Mouse (Mus musculus) adrenal gland (tissue): Measurements from ENCODE around the gene Lim2.
"Not testable (repeated sequence)": the region's sequence is repeated elsewhere in the genome, so short reads cannot be mapped to it uniquely, and the experiment has no call there.

ENCODE experiments used
- intact Hi-C: fragments of 180-260 bp; cut with DNase I; formaldehyde crosslinking; loops from one replicate; pipeline ENCODE4 v1.15.1; 2025
- long read RNA-seq, 2 experiments: library from polyadenylated mRNA; unstranded; transcript quantifications; one replicate each; pipeline ENCODE4 v2.0.0; 2020; ENCODE audit warnings: borderline replicate concordance in 1 of 2; ENCODE audit not compliant: insufficient replicate concordance in 1 of 2

The Lim2 gene
- long read RNA-seq, experiment 1 = 0 reads
- long read RNA-seq, experiment 2 = 0 reads

DNA sequence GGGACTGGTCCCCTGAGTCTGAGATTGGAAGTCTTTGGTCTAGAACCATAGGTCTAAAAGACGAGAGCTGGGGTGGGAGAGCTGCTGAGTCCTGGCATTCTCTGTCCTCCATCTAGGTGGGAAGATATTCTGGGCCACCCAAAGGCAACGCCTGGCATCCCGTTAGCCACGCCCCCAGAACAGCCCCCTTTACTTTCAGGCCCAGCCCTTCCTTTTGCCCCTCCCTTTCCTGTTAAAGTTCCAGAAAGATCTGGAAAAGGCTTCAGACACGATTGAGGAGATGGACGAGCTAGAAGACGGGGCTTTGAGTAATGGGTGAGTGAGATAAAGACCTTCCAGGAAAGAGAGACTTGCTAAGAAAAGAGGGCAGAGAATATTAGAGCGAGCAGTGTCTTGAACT, at the start of gene Lim2:
TSS of gene Lim2 (plus strand) at position 265 of the 400 bp plus-strand sequence.
- intact Hi-C loops = no loop called here

DNA sequence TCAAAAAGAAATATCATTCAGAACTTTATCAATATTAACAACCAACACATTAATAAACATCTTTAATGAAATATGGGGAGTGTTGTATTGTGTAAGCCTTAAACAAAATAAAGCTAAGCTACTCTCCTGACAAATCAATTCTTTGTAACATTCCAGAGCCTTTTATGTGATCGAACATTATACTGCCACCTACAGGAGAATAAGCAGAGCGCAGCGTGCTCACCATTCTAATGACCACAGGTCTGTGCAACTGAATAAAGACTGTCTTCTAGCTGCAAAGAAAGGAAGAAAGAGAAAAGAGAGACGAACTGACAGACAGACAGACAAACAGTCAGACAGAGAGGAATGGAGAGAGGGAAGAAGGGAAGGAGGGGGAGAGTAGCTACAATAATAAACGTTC, 49.2 kb upstream of the Lim2 start:
- intact Hi-C loops = loop anchor here (2.0 kb wide), 1 partner anchor 95 kb away; no protein-coding TSS in a partner anchor

DNA sequence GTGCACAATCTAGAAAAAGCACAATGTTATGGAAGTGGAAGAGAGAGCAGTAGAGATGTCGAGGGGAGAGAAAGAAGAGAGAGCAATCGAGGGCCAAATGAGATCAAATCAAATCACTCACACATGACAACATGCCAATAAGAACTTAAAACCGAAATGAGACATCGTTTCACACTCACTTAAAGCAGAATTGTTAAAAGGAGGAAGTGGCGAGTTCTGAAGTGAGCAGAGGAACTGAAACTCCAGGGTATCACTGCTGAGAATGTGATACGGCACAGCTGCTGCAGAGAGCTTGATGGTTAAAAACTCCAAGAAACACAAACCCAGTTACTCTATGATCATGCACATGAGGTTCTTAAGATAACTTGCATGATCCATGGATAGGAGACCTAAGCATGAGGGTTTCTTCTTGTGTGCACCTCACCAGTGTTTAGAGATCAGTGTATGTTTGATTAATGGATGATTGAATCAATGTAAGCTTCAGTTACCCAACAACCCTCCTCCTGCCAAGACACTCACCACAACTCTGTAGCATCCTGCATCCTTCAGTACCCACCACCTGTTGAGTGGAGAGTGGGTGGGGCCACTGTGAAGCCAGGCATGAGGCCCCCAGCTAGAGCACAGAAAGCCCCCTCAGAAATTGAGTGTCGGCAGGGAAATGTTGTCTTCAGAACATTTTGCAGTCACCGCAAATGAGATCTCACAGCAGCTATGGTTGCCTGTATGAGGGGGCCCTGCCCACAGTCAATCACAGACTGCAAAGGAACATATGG, 34.9 kb upstream of the Lim2 start:
- intact Hi-C loops = no loop called here

DNA sequence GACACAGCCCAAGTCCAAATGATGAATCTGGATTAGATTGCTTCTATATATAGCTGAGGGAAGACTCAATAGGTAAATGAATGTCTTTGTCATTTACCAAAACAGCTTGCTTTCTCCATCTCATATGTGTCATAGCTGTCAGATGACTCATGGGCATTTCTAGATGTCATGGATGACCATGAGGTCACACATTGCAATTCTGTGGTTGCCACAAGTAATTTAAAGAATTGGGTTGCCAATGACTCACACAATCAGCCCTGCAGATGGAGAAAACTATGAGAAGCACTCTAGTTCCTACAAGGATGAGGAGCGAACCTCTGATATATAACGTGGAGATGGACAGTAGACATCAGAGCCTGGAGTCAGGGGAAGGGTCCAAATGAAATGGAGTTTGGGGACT, 28.0 kb upstream of the Lim2 start:
- intact Hi-C loops = no loop called here

DNA sequence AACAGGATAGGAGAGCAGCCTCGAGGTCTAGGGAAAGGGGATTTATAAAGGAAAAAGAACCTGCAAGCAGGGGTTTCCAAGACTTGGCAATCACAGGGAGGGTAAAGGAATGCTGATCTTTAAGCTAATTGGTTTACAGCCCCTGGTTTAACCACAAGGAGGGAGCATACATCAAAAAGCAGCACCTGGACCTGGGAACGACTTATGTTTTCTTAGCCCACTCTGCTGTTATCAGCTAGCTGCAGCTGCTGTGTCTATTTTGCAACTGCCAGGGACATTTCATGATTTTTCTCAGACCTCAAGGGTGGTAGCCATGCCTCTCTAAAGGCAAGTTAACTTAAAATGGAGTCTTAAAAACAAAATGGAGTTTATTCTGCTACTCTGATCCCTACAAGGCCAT, 24.8 kb upstream of the Lim2 start:
- intact Hi-C loops = no loop called here

DNA sequence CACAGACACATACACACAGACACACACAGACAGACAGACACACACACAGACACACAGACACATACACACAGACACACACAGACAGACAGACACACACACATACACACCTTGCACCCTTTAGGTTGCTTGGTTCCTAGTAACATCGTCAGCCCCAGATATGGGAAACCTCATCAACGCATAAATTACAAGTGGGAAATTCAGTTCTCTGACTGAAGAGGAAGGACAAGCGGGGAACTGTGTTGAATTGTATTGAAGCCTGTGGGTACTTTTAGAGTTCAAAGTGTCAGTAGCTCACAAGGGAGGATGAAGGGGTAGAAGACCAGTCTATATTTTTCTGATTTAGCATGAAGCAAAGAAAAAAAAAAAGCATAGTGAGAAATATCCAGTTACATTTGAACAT, 19.9 kb upstream of the Lim2 start:
- intact Hi-C loops = no loop called here

DNA sequence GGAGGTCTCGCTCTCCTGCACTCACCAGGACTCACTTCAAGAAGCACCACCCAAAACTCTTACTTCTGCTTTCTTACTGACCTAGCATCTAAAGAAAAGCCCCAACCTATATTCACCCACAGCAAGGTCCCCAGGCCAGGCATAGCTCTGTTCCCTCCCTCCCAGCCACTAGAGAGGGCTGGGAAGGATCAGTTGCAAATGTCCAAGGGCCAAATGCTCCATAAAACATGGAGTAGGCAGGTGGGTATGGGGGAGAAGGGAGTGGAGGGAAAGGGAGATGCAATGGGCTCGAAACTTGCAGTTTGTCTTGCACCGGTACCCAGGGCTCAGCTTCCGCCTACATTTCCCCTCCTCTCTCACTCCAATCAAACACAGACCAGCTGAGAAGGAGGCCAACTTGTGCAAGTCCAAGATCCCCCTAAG, 19.3 kb upstream of the Lim2 start, which contains the start of gene Siglecg:
TSS of gene Siglecg (plus strand) at position 74 of the 423 bp plus-strand sequence.
- intact Hi-C loops = no loop called here

DNA sequence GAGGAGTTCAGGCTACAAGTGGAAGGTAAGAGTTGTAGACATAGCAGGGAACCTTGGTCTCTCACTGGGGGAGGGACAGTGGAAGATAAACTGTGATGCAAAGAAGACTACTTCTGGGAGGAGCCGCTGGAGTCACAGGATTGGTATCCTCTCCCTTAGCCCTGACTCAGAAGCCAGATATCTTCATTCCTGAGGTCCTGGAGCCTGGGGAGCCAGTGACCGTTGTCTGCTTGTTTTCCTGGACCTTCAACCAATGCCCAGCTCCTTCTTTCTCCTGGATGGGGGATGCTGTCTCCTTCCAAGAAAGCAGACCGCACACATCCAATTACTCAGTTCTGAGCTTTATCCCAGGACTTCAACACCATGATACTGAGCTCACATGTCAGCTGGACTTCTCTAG, 18.4 kb upstream of the Lim2 start:
- intact Hi-C loops = no loop called here

DNA sequence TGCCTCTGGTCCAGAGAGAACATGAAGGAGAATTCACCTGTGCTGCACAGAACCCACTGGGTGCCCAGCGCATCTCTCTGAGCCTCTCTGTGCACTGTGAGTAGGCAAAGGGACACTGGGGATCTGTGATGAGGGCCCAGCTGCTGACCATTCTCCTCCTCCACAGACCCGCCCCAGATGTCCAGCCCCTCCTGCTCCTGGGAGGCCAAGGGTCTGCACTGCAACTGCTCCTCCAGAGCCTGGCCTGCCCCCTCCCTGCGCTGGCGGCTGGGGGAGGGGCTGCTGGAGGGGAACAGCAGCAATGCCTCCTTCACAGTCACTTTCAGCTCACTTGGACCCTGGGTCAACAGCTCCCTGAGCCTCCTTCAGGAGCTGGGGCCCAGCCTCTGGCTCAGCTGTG, 15.7 kb upstream of the Lim2 start:
- intact Hi-C loops = not testable (repeated sequence)

DNA sequence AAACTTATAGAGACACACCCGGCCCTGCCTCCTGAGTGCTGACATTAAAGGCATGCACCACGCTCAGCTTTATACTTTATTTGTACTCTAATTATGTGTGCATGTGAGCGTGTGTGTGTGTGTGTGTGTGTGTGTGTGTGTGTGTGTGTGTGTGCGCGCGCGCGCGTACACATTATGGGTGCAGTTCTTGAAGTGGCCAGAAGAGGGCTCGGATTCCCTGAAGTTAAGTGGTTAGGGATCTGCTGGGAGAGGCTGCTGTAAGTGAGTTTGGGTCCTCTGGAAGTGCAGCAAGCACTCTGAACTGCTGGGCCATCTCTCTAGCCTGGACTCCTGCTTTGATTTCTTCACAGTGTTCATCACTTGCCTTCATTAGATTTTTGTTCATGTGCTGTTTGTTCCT, 10.2 kb upstream of the Lim2 start:
- intact Hi-C loops = no loop called here

DNA sequence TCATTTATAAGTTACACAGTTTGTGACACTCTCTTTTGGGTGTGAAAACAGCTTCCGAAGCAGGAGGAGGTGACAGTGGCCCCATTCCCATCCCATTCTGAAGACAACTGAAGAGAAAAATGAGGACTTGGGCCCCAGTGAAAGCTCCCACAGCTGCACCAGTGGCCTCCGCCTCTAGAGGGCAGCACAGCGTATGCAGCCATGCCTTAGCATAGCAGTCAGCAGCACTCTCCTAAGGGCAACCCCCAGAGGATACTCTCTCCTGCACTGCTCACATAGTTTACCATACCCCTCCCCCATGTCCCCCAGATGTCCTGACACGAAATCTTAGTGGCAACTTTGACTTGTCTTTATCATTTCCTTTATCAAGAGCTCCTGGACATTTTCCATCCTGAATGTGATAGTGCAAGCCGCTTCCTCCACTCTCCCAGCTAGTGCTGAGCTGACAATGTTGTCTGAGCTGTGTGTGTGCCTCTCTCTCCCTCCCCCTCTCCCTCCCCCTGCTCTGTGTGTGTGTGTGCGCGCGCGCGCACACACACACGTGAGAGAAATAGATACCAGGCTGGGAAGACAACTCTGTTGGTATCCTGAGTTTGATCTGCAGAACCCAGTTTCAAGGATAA, 4.4 kb upstream of the Lim2 start:
- intact Hi-C loops = loop anchor here (2.0 kb wide), 1 partner anchor 44 kb away; no protein-coding TSS in a partner anchor

DNA sequence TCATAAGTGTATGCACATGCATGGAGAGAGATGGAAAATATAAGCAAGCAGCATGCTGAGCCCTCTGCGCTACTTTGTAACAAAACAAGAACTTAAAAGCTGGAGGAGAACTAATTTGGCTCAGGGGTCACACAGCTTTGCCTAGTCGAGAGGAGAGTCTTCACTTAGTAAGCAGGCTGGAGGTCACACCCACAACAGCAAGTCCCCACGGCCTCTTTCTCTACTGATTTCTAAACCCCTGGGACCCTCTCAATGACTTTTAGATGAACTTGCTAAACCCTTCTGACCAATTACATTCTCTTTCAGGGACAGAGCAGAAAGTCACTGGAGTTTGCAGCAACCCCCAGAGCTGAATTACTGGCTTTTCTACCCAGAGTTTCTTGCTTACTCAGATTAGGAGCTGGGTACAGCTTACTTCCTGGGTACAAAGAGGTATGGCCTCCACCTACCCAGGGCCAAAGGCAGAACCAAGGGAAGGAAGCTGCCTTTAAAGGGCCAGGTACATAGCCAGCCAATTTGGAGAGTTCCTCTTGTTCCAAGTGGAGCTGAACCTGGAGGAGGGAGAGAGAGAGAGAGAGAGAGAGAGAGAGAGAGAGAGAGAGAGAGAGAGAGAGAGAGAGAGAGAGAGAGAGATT, 3.4 kb upstream of the Lim2 start:
- intact Hi-C loops = loop anchor here (2.0 kb wide), 1 partner anchor 43 kb away; no protein-coding TSS in a partner anchor

DNA sequence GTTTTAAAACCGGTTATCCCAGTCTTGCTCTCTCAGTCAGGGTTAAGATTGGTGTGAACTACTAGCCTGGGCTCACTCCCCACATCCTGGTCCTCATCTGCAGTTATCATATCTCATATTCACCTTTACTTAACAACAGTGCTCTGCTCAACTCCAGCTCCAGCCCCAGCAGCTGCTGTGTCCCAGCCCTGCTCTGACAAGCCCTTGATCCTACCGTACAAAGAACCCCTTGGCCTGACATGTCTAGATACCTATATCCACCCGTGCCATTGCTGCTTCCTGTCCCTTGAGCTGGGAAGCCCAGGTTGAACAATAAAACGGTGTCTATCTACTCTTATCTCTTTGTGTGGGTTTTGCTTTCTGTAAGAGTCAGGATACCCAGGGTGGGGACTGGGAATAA, 2.0 kb downstream of the Lim2 start:
- intact Hi-C loops = no loop called here

DNA sequence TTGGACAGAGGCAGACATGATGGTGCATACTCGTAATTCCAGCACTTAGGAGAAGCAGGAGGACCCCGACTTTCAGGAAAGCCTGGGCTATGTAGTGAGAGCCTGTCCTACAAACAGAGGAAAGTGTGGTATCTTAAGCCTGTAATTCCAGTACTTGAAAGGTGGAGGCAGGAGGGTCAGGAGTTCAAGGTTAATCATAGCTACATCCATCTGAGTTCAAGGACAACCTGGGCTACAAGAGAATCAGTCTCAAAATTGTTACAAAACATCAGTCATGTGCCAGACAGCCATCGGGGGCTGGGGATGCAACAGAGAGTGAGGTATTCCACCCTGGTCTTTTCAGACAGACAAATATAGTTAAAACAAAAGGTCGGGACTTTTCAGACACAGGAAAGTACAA, 5.4 kb downstream of the Lim2 start:
- intact Hi-C loops = no loop called here

DNA sequence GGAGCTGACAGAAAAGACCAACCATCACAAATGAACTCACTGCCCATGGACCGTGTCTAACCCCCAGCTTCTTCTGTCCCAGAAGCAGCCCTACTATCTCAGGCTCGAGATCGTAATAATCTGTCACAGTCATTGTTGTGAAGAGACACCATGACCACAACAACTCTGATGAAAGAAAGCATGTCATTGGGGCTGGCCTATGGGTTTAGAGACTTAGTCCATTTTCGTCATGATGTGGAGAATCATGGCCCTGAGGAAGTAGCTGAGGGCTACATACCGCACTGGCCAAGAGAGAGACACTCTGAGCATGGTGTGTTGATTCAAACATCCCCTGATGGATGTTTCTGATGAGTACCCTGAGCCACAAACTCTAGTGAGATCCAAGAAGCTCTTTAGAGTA, 7.2 kb downstream of the Lim2 start:
- intact Hi-C loops = no loop called here

DNA sequence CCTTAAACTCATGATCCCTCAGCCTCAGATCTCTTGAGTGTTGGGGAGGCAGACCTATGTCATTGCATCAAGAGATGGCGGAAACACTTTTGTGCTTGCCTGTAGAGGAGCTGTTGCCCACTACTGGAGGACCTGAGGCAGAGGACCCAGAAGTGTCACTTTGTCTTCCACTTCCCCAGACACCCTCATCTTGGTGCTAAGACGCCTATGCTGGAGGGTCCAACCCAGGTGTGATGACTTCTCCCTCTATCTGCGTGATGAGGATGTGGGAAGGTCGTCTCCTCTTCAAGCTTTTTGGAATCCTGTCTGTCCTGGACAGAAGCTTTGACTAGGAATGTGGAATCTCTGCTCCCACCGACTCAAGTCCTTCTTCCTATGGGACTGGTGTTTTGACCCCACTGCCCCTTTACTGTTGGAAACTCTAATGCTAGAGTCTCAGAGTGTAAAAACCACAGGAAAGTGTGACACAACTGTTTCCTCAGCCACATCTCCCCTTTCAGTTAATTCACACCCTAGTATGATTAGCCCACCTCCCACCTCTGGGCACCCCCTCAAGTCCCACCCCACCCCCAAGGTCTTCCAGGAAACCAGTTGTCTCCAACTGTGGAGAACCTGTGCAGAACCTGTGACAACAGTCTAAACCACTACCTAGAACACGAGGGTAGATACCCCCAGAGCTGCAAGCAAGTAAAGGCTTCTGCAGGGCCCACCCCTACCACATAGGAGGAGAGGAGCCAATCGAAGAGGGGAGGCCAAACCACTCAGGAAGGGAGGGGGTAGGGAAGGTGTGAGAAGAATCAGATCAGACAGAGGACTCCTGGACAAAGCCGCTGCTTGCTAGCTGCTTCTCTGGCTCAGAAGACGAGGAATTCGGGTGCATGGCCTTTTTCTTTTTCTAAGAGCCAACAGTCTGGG, 9.1 kb downstream of the Lim2 start, which contains the start of gene Nkg7:
TSS of gene Nkg7 (plus strand) at position 733 of the 915 bp plus-strand sequence.
- intact Hi-C loops = no loop called here

DNA sequence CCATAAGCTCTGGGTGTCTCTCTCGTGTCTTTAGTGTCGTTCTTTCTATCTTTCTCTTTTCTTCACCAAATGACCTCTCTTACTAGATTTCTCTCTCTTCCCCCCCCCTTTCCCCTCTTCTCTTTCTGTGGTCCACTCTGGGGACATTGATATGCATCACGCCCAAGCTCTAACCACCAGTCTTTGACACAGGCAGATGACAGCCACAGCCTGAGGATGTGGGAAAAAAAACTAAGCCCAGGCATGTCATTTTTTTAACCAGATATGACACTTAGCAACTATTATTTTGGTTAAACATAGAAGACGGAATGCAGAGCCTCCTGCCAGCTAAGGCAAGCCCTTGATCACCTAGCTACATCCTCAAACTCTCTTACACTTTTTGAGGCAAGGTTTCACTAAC, 11.1 kb downstream of the Lim2 start:
- intact Hi-C loops = no loop called here

DNA sequence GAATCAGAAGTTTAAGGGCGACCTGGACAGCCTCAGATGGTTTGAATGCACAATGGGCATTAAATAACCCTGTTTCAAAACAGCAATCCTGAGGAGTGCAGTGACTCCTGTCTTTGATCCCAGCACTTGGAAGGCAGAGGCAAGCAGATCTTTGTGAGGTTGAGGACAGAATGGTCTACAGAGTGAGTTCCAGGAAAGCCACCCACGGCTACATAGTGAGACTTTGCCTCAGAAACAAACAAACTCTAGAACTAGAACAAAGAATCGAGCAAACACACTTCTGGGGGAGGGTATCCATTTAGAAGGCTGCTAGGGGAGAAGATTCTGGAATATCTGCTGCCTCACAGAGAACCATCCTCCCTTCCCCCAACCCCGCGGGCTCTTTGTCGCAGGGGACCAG, 13.0 kb downstream of the Lim2 start, which contains the start of gene Cldnd2:
TSS of gene Cldnd2 (plus strand) at position 301 of the 400 bp plus-strand sequence.
- intact Hi-C loops = loop anchor here (5.0 to 10.0 kb wide), 2 partner anchors 136 to 137 kb away; partner anchors contain the start of gene Zfp719

DNA sequence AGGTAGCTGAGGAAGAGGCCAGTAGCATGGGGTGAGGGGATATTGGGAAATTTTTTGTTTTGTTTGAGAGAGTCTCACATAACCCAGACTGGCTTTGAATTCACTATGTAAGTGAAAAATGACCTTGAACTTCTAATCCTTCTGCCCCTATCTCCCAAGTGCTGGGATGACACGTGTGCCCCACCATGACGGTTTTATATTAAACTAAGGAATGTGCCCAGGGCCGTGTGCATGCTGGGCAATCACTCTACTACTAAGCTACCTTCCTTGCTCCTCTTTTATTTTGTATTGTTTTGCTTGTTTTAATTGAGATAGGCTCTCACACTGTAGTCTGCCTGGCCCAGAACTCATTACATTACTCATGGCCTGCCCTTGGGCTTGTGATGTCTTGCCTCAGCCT, 13.6 kb downstream of the Lim2 start:
- intact Hi-C loops = loop anchor here (5.0 to 10.0 kb wide), 2 partner anchors 136 kb away; partner anchors contain the start of gene Zfp719

DNA sequence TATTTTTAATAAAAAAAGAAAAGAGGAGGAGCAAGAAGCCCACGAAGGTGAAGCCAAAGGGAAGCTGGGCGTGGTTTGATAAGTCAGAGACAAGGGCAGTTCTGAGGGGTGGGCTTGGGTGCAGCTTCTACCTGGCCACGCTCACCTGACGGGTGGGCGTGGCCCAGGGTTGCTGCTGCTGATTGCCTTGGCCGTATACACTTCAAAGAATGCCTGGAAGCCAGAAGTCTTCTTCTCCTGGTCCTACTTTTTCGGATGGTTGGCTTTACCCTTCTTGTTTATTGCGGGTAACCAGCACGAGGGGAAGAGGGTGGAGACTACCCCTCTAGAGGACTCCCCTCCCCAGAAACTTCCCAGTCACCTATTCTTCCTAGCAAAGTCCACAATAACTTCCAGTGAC, 15.2 kb downstream of the Lim2 start:
- intact Hi-C loops = loop anchor here (5.0 to 10.0 kb wide), 2 partner anchors 135 to 138 kb away; partner anchors contain the start of gene Zfp719
